Comparison of ENCODE assay signal across 23 mouse cellular contexts in the genomic region with DNA sequence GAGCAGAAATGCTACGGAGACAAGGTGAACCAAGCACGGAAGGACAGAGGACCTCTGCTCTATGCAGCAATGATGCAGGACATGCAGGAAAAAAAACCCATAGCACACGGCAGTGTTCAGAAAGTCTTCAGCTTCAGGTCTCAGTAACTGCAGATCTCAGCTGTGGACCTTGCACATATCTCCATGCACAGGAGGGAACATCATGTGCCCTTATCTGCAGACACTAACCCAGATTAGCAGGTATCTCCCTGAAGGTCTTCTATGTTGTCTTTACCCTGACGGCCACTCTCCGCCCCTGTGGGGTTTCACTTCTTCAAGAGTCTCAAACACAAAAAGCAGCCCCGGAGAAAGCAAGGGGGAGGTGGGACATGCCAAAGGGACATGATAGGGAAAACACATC.
DNase-seq lines count a peak whose midpoint lies in the region; ATAC-seq and TF ChIP-seq lines count a peak whose summit lies in the region.
"Had no signal": no experiment of that assay in that cellular context is flagged by ENCODE, and none has a peak within 500 bp of the region (broad histone marks: within the 10 kb centered on the region; RNA-seq: fewer than 3 reads in every experiment).

No protein-coding gene starts in this region.

- H3K9me3 ChIP-seq in heart, embryonic 12.5 days (replicated peaks) = no peaks in the 10 kb centered on the region
- no peaks in the 10 kb centered on the region for H3K9me3 ChIP-seq in CH12.LX (replicated peaks; ENCODE audit: low read length)
- H3K9me3 ChIP-seq in hindbrain, postnatal 0 days (ENCODE audit: low read length) = no peaks in the 10 kb centered on the region
- H3K9me3 ChIP-seq in limb, embryonic 10.5 days (replicated peaks) = no peaks in the 10 kb centered on the region
- H3K9me3 ChIP-seq: forebrain, embryonic 13.5 days; kidney, embryonic 15.5 days; limb, embryonic 15.5 days; midbrain, embryonic 13.5 days had no signal

- no peak for ATAC-seq in heart, embryonic 12.5 days (ENCODE audit: insufficient number of reproducible peaks, low FRiP score)
- ATAC-seq in granulocyte monocyte progenitor cell, adult 5-6 weeks (replicated peaks; ENCODE audit: poor library complexity, severe bottlenecking) = 0 out of 2 replicates have a peak, but pooled peaks have one; percentile 10
- ATAC-seq in megakaryocyte progenitor cell, adult 5-6 weeks (replicated peaks; ENCODE audit: poor library complexity) = peak; percentile 52
- no peak for ATAC-seq in hindbrain, postnatal 0 days
- ATAC-seq: intestine, postnatal 0 days; Patski had no signal

- no peaks in the 10 kb centered on the region for H3K27me3 ChIP-seq in heart, embryonic 12.5 days (replicated peaks)
- no peaks in the 10 kb centered on the region for H3K27me3 ChIP-seq in CH12.LX (replicated peaks)
- H3K27me3 ChIP-seq in hindbrain, postnatal 0 days (ENCODE audit: insufficient read depth, low read length) = no peaks in the 10 kb centered on the region
- H3K27me3 ChIP-seq in limb, embryonic 10.5 days (ENCODE audit: low read depth, poor library complexity, severe bottlenecking) = no peaks in the 10 kb centered on the region
- H3K27me3 ChIP-seq: forebrain, embryonic 13.5 days; kidney, embryonic 15.5 days; limb, embryonic 15.5 days; midbrain, embryonic 13.5 days; Patski had no signal

- peaks cover 10% of the 10 kb centered on the region for H3K4me1 ChIP-seq in heart, embryonic 12.5 days (replicated peaks)
- peaks cover 15 to 16% of the 10 kb centered on the region in 2 experiments for H3K4me1 ChIP-seq in CH12.LX (ENCODE audit: control insufficient read depth in 1 of 2, insufficient read depth in 2 of 2)
- peaks cover 12% of the 10 kb centered on the region; the same call in 1 of the 2 replicates for H3K4me1 ChIP-seq in hindbrain, postnatal 0 days (ENCODE audit: insufficient read depth, low read length)
- H3K4me1 ChIP-seq in limb, embryonic 10.5 days = peaks cover 15% of the 10 kb centered on the region
- H3K4me1 ChIP-seq: kidney, embryonic 15.5 days; limb, embryonic 15.5 days had no signal

- no peak overlapping the region for H3K4me3 ChIP-seq in heart, embryonic 12.5 days
- peak overlapping the region in 1 of 3 experiments; percentile 8 for H3K4me3 ChIP-seq in CH12.LX (replicated peaks in 1 of 3; ENCODE audit: low read depth in 2 of 3, low read length in 2 of 3, poor library complexity in 1 of 3)
- no peak overlapping the region for H3K4me3 ChIP-seq in hindbrain, postnatal 0 days (ENCODE audit: low read length)
- no peak overlapping the region for H3K4me3 ChIP-seq in limb, embryonic 10.5 days
- H3K4me3 ChIP-seq: forebrain, embryonic 13.5 days; kidney, embryonic 15.5 days; limb, embryonic 15.5 days; midbrain, embryonic 13.5 days had no signal

- H3K4me2 ChIP-seq in heart, embryonic 12.5 days = no peak overlapping the region
- peak overlapping the region; percentile 32; the same call in 1 of the 2 replicates for H3K4me2 ChIP-seq in CH12.LX (ENCODE audit: insufficient read depth, low read depth, poor library complexity, severe bottlenecking)
- H3K4me2 ChIP-seq in hindbrain, postnatal 0 days (ENCODE audit: low read depth, low read length) = no peak overlapping the region
- H3K4me2 ChIP-seq: forebrain, embryonic 13.5 days; heart, embryonic 11.5 days; kidney, embryonic 15.5 days; limb, embryonic 15.5 days; midbrain, embryonic 13.5 days had no signal

- TF ChIP-seq EP300 in CH12.LX (IDR thresholded peaks at IDR 0.05; ENCODE audit: low read length) = no peak

- dilution Hi-C loops in CH12.LX (cut with MboI; ENCODE audit: extremely low pct_ligation_motif_present, extremely low pct_unique_long_range_greater_than_20kb, low sequenced_read_pairs) = no loop called here

- no peaks in the 10 kb centered on the region for H3K79me2 ChIP-seq in CH12.LX (replicated peaks; ENCODE audit: control insufficient read depth, extremely low read depth, insufficient read depth, poor library complexity, severe bottlenecking)

- TF ChIP-seq CTCF in CH12.LX (conservative IDR thresholded peaks at IDR 0.05 in 1 of 2, IDR thresholded peaks at IDR 0.05 in 1 of 2; ENCODE audit: low read depth in 2 of 2, low read length in 2 of 2) = no peak
- TF ChIP-seq CTCF in hindbrain, postnatal 0 days (IDR thresholded peaks at IDR 0.05; ENCODE audit: low read depth) = no peak

- TF ChIP-seq POLR2A in CH12.LX (IDR thresholded peaks at IDR 0.05; ENCODE audit: low read depth, low read length) = no peak

- DNase-seq in heart, adult 11 months = peak; percentile 59
- no peak for DNase-seq in CH12.LX (ENCODE audit: extremely low read depth)
- no peak for DNase-seq in hindbrain, postnatal 0 days (ENCODE audit: low spot score)
- DNase-seq in limb, embryonic 10.5 days (ENCODE audit: low spot score) = no peak
- DNase-seq: adrenal gland, postnatal 36 days; cerebellum, adult 8-10 months; cerebellum, postnatal 36 days; gastrocnemius, postnatal 36 days; heart, postnatal 10 days; kidney, postnatal 36 days; layer of hippocampus, adult 9-11 months; lung, postnatal 4 days; right cerebral cortex, postnatal 14 days had no signal

- H3K9ac ChIP-seq in heart, embryonic 12.5 days = no peak overlapping the region
- no peak overlapping the region for H3K9ac ChIP-seq in CH12.LX (ENCODE audit: insufficient read depth, low read depth)
- no peak overlapping the region for H3K9ac ChIP-seq in hindbrain, postnatal 0 days (replicated peaks; ENCODE audit: low read length)
- H3K9ac ChIP-seq: forebrain, embryonic 13.5 days; kidney, embryonic 15.5 days; limb, embryonic 15.5 days; midbrain, embryonic 13.5 days had no signal

- in situ Hi-C loops in CH12.LX (cut with MboI; ENCODE audit: low pct_ligation_motif_present, low pct_unique_long_range_greater_than_20kb, low sequenced_read_pairs) = no loop called here

- TF ChIP-seq RAD21 in CH12.LX (IDR thresholded peaks at IDR 0.05; ENCODE audit: low read depth, low read length) = no peak

- no peaks in the 10 kb centered on the region for H3K36me3 ChIP-seq in heart, embryonic 12.5 days
- H3K36me3 ChIP-seq in CH12.LX (replicated peaks in 1 of 2; ENCODE audit: control insufficient read depth in 1 of 2, insufficient read depth in 1 of 2, low read length in 1 of 2) = no peaks in the 10 kb centered on the region
- no peaks in the 10 kb centered on the region for H3K36me3 ChIP-seq in hindbrain, postnatal 0 days (ENCODE audit: insufficient read depth, low read length)
- no peaks in the 10 kb centered on the region for H3K36me3 ChIP-seq in limb, embryonic 10.5 days
- H3K36me3 ChIP-seq: kidney, embryonic 15.5 days; limb, embryonic 15.5 days; midbrain, embryonic 13.5 days had no signal

- 67% methylated on average over 6 of the region's 6 CpGs for WGBS in heart, embryonic 12.5 days
- 91% methylated on average over 6 of the region's 6 CpGs for WGBS in hindbrain, postnatal 0 days
- 87% methylated on average over 6 of the region's 6 CpGs for WGBS in limb, embryonic 10.5 days

- H3K27ac ChIP-seq in heart, embryonic 12.5 days (ENCODE audit: poor library complexity, severe bottlenecking) = no peak overlapping the region
- no peak overlapping the region for H3K27ac ChIP-seq in CH12.LX (ENCODE audit: insufficient read depth, low read depth)
- no peak overlapping the region for H3K27ac ChIP-seq in hindbrain, postnatal 0 days
- no peak overlapping the region for H3K27ac ChIP-seq in limb, embryonic 10.5 days
- H3K27ac ChIP-seq: forebrain, embryonic 13.5 days; kidney, embryonic 15.5 days; limb, embryonic 15.5 days; midbrain, embryonic 13.5 days had no signal

TF ChIP-seq in CH12.LX, 34 proteins besides CTCF, POLR2A, EP300 and RAD21:
- no peak for TF ChIP-seq MYC (IDR thresholded peaks at IDR 0.05; ENCODE audit: low read depth, low read length)
- TF ChIP-seq IRF4 (IDR thresholded peaks at IDR 0.05; ENCODE audit: low read depth, low read length) = peak; percentile 27; the same call in 1 of the 2 replicates
TF ChIP-seq in CH12.LX: peak in this region for 1.

Comparison
In these comparisons a context has a peak if more than half of its experiments do, and no peak if none do; other contexts are left out.
1. ATAC-seq: peak in granulocyte monocyte progenitor cell, adult 5-6 weeks (single experiment) and megakaryocyte progenitor cell, adult 5-6 weeks (single experiment); none in heart, embryonic 12.5 days (single experiment) and hindbrain, postnatal 0 days (single experiment).